ENCODE assay signal across 30 mouse cellular contexts in genomic region chr1:135451419-135451818, GRCm38 (mm10).
"Had no signal": no experiment of that assay in that cellular context is flagged by ENCODE, and none has a peak within 500 bp of the region (broad histone marks: within the 10 kb centered on the region; RNA-seq: fewer than 3 reads in every experiment).

No protein-coding gene starts in this region.

- ATAC-seq: liver, embryonic 12.5 days; liver, postnatal 0 days; lung, postnatal 0 days; midbrain, embryonic 15.5 days had no signal

- H3K9ac ChIP-seq: limb, embryonic 12.5 days; limb, embryonic 13.5 days; limb, embryonic 15.5 days; liver, embryonic 12.5 days; liver, embryonic 13.5 days; liver, embryonic 14.5 days; liver, embryonic 15.5 days; liver, postnatal 0 days; lung, embryonic 14.5 days; lung, embryonic 15.5 days; midbrain, embryonic 12.5 days; midbrain, embryonic 13.5 days; midbrain, embryonic 15.5 days; neural tube, embryonic 12.5 days had no signal

- H3K27me3 ChIP-seq: limb, embryonic 12.5 days; limb, embryonic 13.5 days; limb, embryonic 15.5 days; liver, embryonic 12.5 days; liver, embryonic 13.5 days; liver, embryonic 15.5 days; lung, embryonic 15.5 days; megakaryocyte, embryonic 14.5 days; midbrain, embryonic 12.5 days; midbrain, embryonic 13.5 days; midbrain, embryonic 15.5 days; neural tube, embryonic 12.5 days had no signal

- H3K27ac ChIP-seq: limb, embryonic 10.5 days; limb, embryonic 12.5 days; limb, embryonic 13.5 days; limb, embryonic 15.5 days; liver, embryonic 12.5 days; liver, embryonic 13.5 days; liver, embryonic 14.5 days; liver, embryonic 15.5 days; lung, embryonic 15.5 days; macrophage; midbrain, embryonic 10.5 days; midbrain, embryonic 12.5 days; midbrain, embryonic 13.5 days; midbrain, embryonic 15.5 days; neural tube, embryonic 12.5 days had no signal

- H3K4me2 ChIP-seq: limb, embryonic 12.5 days; limb, embryonic 13.5 days; limb, embryonic 15.5 days; liver, embryonic 11.5 days; liver, embryonic 12.5 days; liver, embryonic 13.5 days; liver, embryonic 15.5 days; lung, embryonic 14.5 days; lung, embryonic 15.5 days; midbrain, embryonic 12.5 days; midbrain, embryonic 13.5 days; midbrain, embryonic 15.5 days; neural tube, embryonic 12.5 days had no signal

- H3K4me3 ChIP-seq: limb, embryonic 10.5 days; limb, embryonic 12.5 days; limb, embryonic 13.5 days; limb, embryonic 15.5 days; liver, embryonic 12.5 days; liver, embryonic 13.5 days; liver, embryonic 15.5 days; lung, embryonic 15.5 days; midbrain, embryonic 10.5 days; midbrain, embryonic 12.5 days; midbrain, embryonic 13.5 days; midbrain, embryonic 15.5 days; myocyte; neural tube, embryonic 12.5 days had no signal

- H3K9me3 ChIP-seq: limb, embryonic 10.5 days; limb, embryonic 12.5 days; limb, embryonic 13.5 days; limb, embryonic 15.5 days; liver, embryonic 12.5 days; liver, embryonic 13.5 days; liver, embryonic 15.5 days; lung, embryonic 15.5 days; megakaryocyte, embryonic 14.5 days; midbrain, embryonic 10.5 days; midbrain, embryonic 12.5 days; midbrain, embryonic 13.5 days; midbrain, embryonic 15.5 days; neural tube, embryonic 12.5 days had no signal

- DNase-seq: left cerebral cortex, postnatal 4 days; liver; liver, embryonic 13.5 days; liver, postnatal 0 days; lung, adult 18-20 months; lung, adult 2 months; lung, embryonic 14.5 days; lung, postnatal 10 days; lung, postnatal 14 days; lung, postnatal 36 days; lung, postnatal 4 days; midbrain, embryonic 14.5 days had no signal

- H3K4me1 ChIP-seq: limb, embryonic 10.5 days; limb, embryonic 12.5 days; limb, embryonic 13.5 days; limb, embryonic 15.5 days; liver, embryonic 12.5 days; liver, embryonic 13.5 days; liver, embryonic 15.5 days; lung, embryonic 15.5 days; midbrain, embryonic 10.5 days; midbrain, embryonic 12.5 days; midbrain, embryonic 13.5 days; midbrain, embryonic 15.5 days; neural tube, embryonic 12.5 days had no signal
